Mouse (Mus musculus) embryonic facial prominence, embryonic 13.5 days (tissue): ENCODE results near the gene Bricd5. TPM values are rescaled to one million over a fixed set of nuclear protein-coding genes. Genes with fewer than 3 reads are reported as not detected.
A peak's percentile ranks its signal among the peaks of the same experiment; 100 is the strongest.
"Not testable (repeated sequence)": the region's sequence is repeated elsewhere in the genome, so short reads cannot be mapped to it uniquely, and the experiment has no call there.

Experiments
- ATAC-seq: fragments of 200-750 bp; cut with Nextera tagmentation; 2 replicates; pipeline ENCODE4 v1.8.0; 2017; ENCODE audit warnings: low read depth; ENCODE audit not compliant: insufficient number of reproducible peaks, insufficient read depth, low FRiP score, low TSS enrichment
- H3K27ac ChIP-seq: fragments of 300-500 bp; sonication (generic); 2 replicates; pipeline ENCODE4 v1.5.1; 2015; ENCODE audit warnings: moderate library complexity, mild to moderate bottlenecking, inconsistent platforms
- H3K27me3 ChIP-seq: fragments of 300-500 bp; sonication (generic); 2 replicates; pipeline ENCODE4 v1.6.1; 2015; ENCODE audit warnings: mild to moderate bottlenecking, inconsistent platforms
- H3K36me3 ChIP-seq: fragments of 300-500 bp; sonication (generic); 2 replicates; pipeline ENCODE4 v1.6.1; 2015; ENCODE audit warnings: mild to moderate bottlenecking, inconsistent platforms
- H3K4me1 ChIP-seq: fragments of 300-500 bp; sonication (generic); 2 replicates; pipeline ENCODE4 v1.6.1; 2015; ENCODE audit warnings: inconsistent platforms
- H3K4me2 ChIP-seq: fragments of 300-500 bp; sonication (generic); 2 replicates; pipeline ENCODE4 v1.6.1; 2015; ENCODE audit warnings: moderate library complexity, mild to moderate bottlenecking, inconsistent platforms
- H3K4me3 ChIP-seq: fragments of 300-500 bp; sonication (generic); 2 replicates; pipeline ENCODE4 v1.5.1; 2015; ENCODE audit warnings: mild to moderate bottlenecking, inconsistent platforms
- H3K9ac ChIP-seq: fragments of 300-500 bp; sonication (generic); 2 replicates; pipeline ENCODE4 v1.6.1; 2015; ENCODE audit warnings: mild to moderate bottlenecking, inconsistent platforms
- H3K9me3 ChIP-seq: fragments of 300-500 bp; sonication (generic); 2 replicates; pipeline ENCODE4 v1.6.1; 2016; ENCODE audit warnings: inconsistent platforms
- WGBS: fragments of 180-500 bp; shearing (Covaris S2); methylation state at CpG from one replicate; pipeline ENCODE4 v1.1.7; 2015; ENCODE audit warnings: mixed read lengths; 5-methylcytosine and 5-hydroxymethylcytosine counted together
- polyA plus RNA-seq: library from polyadenylated mRNA; unstranded; fragments of >200 nt; fragmentation: Nextera tagmentation; extraction: Ambion mirVana; gene quantifications from 2 replicates; pipeline ENCODE4 v1.2.1, GENCODE M21; 2015

The Bricd5 gene
- polyA plus RNA-seq, 1 experiment from 2014 or later = not detected

DNA sequence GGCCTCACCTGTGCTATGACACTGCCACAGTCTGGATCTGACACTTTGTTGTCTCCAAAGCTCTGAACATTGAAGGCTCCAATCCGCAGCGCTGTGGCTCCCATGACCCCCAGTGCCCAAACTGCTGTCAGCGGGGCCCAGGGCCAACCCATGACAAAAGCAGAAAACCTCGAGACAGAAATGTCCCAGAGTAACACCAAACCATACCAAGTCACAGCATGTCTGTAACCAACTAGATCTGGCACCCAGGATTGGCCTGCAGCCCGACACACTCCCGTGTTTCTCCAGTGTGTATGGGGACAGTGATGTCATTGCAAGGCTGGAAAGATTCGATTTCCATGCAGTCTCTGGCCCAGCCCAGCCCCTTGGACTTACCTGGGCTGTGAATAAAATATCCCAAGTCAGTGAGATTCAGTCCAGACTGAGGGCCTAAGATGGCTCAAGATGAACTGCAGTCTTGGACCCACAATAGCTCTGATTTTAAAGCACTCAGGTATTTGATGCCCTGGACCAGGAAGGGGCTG, 31.0 kb upstream of the Bricd5 start, which contains the start of gene Dnase1l2:
TSS of gene Dnase1l2 (minus strand) at position 474 of the 524 bp plus-strand sequence.
- Histone ChIP-seq H3K27me3 (no peaks in the 10 kb centered on the region), H3K36me3 (peaks cover 97% of the 10 kb centered on the region), H3K27ac (no peak within 1 kb of the TSS), H3K9ac (no peak within 1 kb of the TSS), H3K4me2 (no peak within 1 kb of the TSS), H3K4me3 (no peak within 1 kb of the TSS), H3K9me3 (no peaks in the 10 kb centered on the region), H3K4me1 (no peaks in the 10 kb centered on the region)
- WGBS = 80% methylated on average over 7 of the region's 7 CpGs
- peak; percentile 7; the same call in 1 of the 2 replicates for ATAC-seq

DNA sequence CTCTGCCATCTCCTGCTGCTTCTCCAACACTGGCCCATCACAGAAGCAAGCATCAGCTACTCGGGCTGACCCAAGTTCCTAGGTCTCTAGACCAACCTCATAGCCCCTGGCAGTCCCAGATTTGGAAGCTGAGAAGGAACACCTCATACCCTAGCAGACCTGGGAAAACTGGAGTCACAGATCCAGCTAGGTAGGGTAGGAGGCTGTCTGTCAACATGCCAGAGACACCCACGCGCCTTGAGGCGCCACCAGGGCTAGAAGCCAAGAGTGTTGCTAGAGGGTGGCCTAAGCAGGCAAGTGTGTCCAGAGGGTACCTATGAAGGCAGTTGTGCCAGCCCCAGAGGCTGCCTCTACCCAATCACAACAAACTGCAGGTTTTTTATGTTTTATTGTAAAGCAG, 30.3 kb upstream of the Bricd5 start:
- no peak overlapping the region for H3K27ac ChIP-seq
- ATAC-seq = no peak
- 86% methylated on average over 4 of the region's 4 CpGs for WGBS

DNA sequence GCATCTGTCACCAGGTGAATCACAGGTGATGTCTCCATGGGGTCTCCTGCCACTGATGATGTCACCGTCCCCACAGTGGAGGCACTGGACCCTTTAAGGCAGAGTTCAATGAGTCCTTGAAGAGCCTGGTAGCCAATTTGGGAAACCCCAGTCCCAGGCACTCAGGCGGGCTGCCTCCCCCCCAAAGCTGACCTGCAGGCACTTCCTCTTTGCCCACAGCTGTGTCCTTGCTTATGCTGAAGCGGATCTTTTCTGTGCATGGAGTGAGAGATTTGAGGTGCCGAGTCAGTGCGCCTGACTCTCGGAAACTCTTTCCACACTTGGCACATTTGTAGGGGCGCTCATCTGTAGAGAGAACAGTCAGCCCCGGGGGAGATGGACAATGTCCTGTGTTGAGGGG, 27.1 kb upstream of the Bricd5 start:
- Histone ChIP-seq H3K9ac (no peak overlapping the region), H3K27ac (no peak overlapping the region), H3K27me3 (no peaks in the 10 kb centered on the region), H3K4me3 (no peak overlapping the region), H3K4me2 (no peak overlapping the region), H3K36me3 (peaks cover 97% of the 10 kb centered on the region), H3K4me1 (no peaks in the 10 kb centered on the region), H3K9me3 (no peaks in the 10 kb centered on the region)
- 92% methylated on average over 8 of the region's 8 CpGs for WGBS
- no peak for ATAC-seq

More for the DNA sequence above, 30.3 kb upstream of the Bricd5 start:
- no peak overlapping the region for H3K4me3 ChIP-seq
- no peaks in the 10 kb centered on the region for H3K27me3 ChIP-seq
- H3K36me3 ChIP-seq = peaks cover 97% of the 10 kb centered on the region
- no peaks in the 10 kb centered on the region for H3K9me3 ChIP-seq
- H3K4me1 ChIP-seq = no peaks in the 10 kb centered on the region
- no peak overlapping the region for H3K9ac ChIP-seq
- no peak overlapping the region for H3K4me2 ChIP-seq

DNA sequence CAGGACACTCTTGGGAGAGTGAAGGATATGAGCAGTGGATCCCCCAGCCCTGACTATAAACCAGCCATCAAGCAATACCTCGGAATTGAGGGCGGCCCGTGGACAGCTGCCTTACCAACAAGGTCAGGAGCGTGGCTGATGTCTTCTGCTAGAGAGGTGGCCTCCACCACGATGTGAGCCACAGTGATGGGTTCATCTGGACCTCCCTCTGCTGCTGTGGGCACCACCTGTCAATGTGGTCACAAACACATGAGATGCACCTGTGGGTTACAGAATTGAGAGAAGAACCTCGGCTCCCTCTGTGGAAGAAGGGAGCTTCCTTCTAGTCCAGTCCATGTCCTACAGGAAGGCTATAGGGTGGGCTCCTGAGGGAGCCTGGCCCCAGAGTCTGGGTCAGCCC, 24.2 kb upstream of the Bricd5 start:
- Histone ChIP-seq H3K4me2 (no peak overlapping the region), H3K9me3 (no peaks in the 10 kb centered on the region), H3K4me1 (peaks cover 11% of the 10 kb centered on the region), H3K27ac (no peak overlapping the region), H3K27me3 (no peaks in the 10 kb centered on the region), H3K36me3 (peaks cover 71% of the 10 kb centered on the region), H3K9ac (no peak overlapping the region), H3K4me3 (no peak overlapping the region)
- ATAC-seq = no peak
- WGBS = 92% methylated on average over 6 of the region's 6 CpGs

DNA sequence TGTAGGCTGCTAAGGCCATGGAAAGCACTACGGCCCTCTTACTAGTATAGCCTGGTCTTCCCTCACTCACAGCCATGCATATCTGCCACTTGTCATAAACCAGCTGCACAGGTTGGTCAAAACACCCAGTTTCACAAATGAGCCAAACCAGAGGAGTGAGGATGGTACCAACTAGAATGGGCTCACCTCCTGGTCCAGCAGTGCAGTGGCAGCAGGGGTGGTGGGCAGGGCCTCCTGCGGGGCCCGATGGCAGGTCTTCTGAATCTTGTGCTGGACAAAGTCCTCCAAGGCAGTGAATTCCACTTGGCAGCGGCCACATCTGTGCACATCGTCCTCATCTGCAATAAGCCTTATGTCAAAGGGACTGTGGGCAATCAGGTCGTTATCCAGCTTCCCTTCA, 22.5 kb upstream of the Bricd5 start:
- H3K9me3 ChIP-seq = no peaks in the 10 kb centered on the region
- 0 out of 2 replicates have a peak overlapping the region, but pooled peaks have one; percentile 12 for H3K9ac ChIP-seq
- no peak overlapping the region for H3K4me3 ChIP-seq
- H3K36me3 ChIP-seq = peaks cover 54% of the 10 kb centered on the region
- no peak overlapping the region for H3K4me2 ChIP-seq
- WGBS = 92% methylated on average over 6 of the region's 6 CpGs
- no peak for ATAC-seq
- no peaks in the 10 kb centered on the region for H3K27me3 ChIP-seq
- no peak overlapping the region for H3K27ac ChIP-seq
- peaks cover 14% of the 10 kb centered on the region for H3K4me1 ChIP-seq

DNA sequence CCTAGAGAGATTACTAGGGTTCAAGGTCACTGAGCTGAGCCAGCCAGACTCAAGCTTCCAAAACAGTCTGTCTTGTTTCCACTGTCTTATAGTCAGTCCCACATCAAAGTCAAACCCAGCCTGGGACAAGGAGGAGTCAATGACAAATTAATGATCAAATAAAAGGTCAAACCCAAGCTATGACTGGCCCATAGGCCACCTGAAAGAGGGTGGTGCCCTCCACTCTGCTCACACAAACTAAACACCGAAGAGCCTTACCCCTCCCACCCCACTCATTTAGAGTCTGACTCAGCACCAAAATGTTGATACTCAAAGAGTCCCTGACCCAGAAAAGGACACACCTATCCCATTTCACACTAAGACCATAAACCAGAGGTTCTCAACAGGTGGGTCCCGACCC, 20.3 kb upstream of the Bricd5 start:
- WGBS = 82% methylated on average over 2 of the region's 2 CpGs
- peak overlapping the region; percentile 87; the same call in 1 of the 2 replicates for H3K4me3 ChIP-seq

DNA sequence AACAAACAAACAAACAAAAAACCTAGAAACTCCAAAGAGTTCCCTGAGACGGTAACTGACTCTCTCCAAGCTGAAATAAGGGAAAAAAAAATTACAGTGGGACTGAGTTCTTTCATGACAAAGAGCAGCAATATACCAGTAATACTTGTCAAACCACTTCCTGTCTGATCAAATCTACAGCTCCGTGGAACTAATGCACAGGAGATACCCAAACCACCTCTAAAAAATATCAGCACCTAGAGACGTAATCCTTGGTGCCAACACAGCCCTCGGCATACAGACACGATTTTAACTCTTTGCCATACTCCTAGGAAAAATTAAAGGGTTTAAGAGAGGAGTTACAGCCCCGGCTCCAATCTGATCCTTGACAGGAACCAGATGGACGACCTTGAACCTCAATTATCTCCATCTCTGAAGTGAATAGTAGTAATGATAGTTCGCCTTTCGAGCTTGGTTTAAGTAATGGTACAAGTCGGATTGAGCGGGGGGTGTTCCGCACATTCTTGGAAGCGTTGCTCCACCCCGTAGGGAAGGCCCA, 19.4 kb upstream of the Bricd5 start:
- Histone ChIP-seq H3K4me3 (peak overlapping the region; percentile 87), H3K9me3 (no peaks in the 10 kb centered on the region), H3K4me2 (peak overlapping the region; percentile 65), H3K9ac (peak overlapping the region; percentile 95), H3K27me3 (no peaks in the 10 kb centered on the region), H3K36me3 (peaks cover 24% of the 10 kb centered on the region), H3K4me1 (peaks cover 14% of the 10 kb centered on the region), H3K27ac (peak overlapping the region; percentile 97)
- no peak for ATAC-seq
- 5% methylated on average over 14 of the region's 14 CpGs for WGBS

More for the DNA sequence above, 20.3 kb upstream of the Bricd5 start:
- no peak for ATAC-seq
- no peaks in the 10 kb centered on the region for H3K27me3 ChIP-seq
- H3K36me3 ChIP-seq = peaks cover 33% of the 10 kb centered on the region
- H3K4me1 ChIP-seq = peaks cover 14% of the 10 kb centered on the region
- no peak overlapping the region for H3K27ac ChIP-seq
- H3K4me2 ChIP-seq = peak overlapping the region; percentile 65
- no peak overlapping the region for H3K9ac ChIP-seq
- no peaks in the 10 kb centered on the region for H3K9me3 ChIP-seq

DNA sequence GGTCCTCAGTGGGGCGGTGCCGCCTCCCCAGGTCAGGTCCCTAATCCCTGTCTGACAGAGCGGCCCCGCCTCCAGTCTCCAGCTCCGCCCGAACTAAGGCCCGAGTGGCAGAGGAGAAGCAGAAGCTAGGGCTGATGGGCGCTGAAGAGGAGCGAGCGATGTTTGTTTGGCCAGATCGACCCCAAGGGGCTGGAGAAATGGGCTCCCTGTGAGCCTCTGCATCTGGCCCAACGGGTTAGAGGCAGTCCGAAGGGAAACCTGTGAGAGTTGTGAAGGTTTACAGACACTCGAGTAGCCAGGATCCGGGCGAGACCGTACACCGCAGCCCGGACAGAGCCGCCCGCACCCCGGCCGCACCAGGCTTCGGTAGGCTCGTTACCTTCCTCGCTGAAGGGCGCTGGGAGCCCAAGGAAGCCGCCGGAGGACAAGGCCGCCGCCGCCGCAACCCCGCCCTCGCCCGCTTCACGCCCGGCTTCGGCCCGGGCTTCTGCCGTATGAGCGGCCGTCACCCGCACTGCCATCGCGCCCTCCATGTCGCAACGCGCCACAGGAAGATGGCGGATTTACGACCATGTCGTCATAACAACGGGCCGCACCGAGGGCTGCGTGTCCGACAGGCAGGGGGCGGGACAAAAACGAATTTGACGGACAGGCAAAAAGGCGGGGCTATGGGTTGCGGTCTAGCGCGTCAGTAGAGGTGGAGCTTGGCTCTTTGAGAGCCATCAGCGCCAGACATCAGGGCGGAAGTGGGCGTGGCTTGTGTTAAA, 18.7 kb upstream of the Bricd5 start:
- Histone ChIP-seq H3K36me3 (peaks cover 17% of the 10 kb centered on the region), H3K4me3 (peak overlapping the region; percentile 87), H3K4me1 (peaks cover 14% of the 10 kb centered on the region), H3K27me3 (no peaks in the 10 kb centered on the region), H3K9me3 (no peaks in the 10 kb centered on the region), H3K9ac (peak overlapping the region; percentile 95), H3K4me2 (peak overlapping the region; percentile 65), H3K27ac (peak overlapping the region; percentile 97)
- peak; percentile 91 for ATAC-seq
- WGBS = under 1% methylated on average over 67 of the region's 67 CpGs

DNA sequence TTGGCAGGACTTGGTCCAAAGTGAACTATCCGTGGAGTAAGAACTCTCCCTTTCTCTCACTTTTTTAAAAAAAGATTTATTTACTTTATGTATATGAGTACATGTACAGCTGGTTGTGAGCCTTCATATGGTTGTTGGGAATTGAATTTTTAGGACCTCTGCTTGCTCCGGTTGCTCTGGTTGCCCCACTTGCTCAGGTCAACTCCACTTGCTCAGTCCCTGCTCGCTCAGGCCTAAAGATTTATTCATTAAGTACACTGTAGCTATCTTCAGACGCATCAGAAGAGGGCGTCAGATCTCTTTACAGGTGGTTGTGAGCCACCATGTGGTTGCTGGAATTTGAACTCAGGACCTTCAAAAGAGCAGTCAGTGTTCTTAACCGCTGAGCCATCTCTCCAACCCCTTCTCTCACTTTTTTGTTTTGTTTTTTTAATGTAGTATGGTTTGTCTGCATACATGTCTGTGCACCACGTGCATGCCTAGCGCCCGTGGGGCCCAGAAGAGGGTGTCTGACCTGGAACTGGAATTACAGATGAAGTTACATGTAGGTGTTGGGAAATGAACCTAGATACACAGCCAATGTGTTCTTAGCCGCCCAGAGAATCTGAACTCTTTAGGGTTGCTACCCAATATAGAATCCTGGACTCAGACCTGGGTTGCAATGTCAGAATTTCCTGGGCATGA, 18.0 kb upstream of the Bricd5 start:
- H3K27ac ChIP-seq = peak overlapping the region; percentile 97
- H3K4me1 ChIP-seq = peaks cover 14% of the 10 kb centered on the region
- ATAC-seq, H3K9ac ChIP-seq, H3K27me3 ChIP-seq, H3K9me3 ChIP-seq, H3K36me3 ChIP-seq: not testable (repeated sequence)
- peak overlapping the region; percentile 65 for H3K4me2 ChIP-seq
- 47% methylated on average over 10 of the region's 10 CpGs for WGBS
- H3K4me3 ChIP-seq = peak overlapping the region; percentile 87

DNA sequence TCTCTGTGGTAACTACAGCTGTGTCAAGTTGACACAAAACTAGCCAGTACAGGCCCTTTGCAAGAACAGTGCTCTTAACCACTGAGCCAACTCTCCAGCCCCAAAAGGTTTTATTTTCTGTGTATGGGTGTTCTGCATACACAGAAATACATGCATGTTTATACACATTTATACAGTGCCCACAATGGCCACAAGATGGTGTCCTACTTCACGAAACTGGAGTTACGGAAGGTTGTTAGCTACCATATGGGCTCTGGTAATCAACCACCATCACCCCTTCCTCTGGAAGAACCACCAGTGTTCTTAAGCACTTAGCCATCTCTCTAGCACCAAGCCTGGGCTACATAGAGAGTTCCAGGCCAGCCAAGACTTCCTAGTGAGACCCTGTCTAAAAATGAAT, 12.1 kb upstream of the Bricd5 start:
- ATAC-seq = no peak
- no peaks in the 10 kb centered on the region for H3K9me3 ChIP-seq
- 67% methylated on average over 2 of the region's 2 CpGs for WGBS
- no peak overlapping the region for H3K9ac ChIP-seq
- no peak overlapping the region for H3K4me2 ChIP-seq
- H3K36me3 ChIP-seq = no peaks in the 10 kb centered on the region
- H3K27me3 ChIP-seq = no peaks in the 10 kb centered on the region
- H3K27ac ChIP-seq = no peak overlapping the region
- H3K4me3 ChIP-seq = no peak overlapping the region
- no peaks in the 10 kb centered on the region for H3K4me1 ChIP-seq

DNA sequence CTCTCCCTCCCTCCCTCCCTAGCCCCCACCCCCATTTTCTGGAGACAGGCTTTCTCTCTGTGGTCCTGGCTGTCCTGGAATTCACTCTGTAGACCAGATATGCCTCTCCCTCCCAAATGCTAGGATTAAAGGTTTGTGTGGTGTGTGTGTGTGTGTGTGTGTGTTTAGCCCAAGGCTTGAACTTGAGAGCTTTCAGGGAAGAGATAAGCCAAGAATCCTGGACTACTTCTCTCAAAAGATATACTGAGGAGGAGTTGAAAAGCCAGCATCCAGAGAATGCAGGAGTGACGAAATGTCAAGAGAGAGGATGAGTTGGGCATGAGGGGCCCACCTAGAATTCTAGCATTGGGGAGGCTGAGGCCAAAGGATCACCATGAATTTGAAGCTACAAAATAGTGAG, 10.8 kb upstream of the Bricd5 start:
- 78% methylated on average over 1 of the region's 1 CpGs for WGBS
- Histone ChIP-seq H3K27me3 (no peaks in the 10 kb centered on the region), H3K4me1 (no peaks in the 10 kb centered on the region), H3K4me3 (no peak overlapping the region), H3K4me2 (no peak overlapping the region), H3K9ac (no peak overlapping the region), H3K36me3 (no peaks in the 10 kb centered on the region), H3K9me3 (no peaks in the 10 kb centered on the region), H3K27ac (no peak overlapping the region)
- ATAC-seq = no peak
